ENCODE assay signal across 16 mouse cellular contexts in genomic region chr5:92634916-92635315, GRCm38 (mm10). TPM values are rescaled to one million over a fixed set of nuclear protein-coding genes. Genes with fewer than 3 reads are reported as not detected.
"Had no signal": no experiment of that assay in that cellular context is flagged by ENCODE, and none has a peak within 500 bp of the region (broad histone marks: within the 10 kb centered on the region; RNA-seq: fewer than 3 reads in every experiment).

No protein-coding gene starts in this region.

- H3K9me3 ChIP-seq: neural tube, embryonic 15.5 days; stomach, embryonic 15.5 days had no signal

- H3K4me2 ChIP-seq: neural tube, embryonic 15.5 days; stomach, embryonic 15.5 days had no signal

- H3K27ac ChIP-seq: neural tube, embryonic 15.5 days; stomach, embryonic 15.5 days; stomach, postnatal 0 days had no signal

- H3K4me3 ChIP-seq: neural tube, embryonic 15.5 days; stomach, embryonic 15.5 days had no signal

- H3K9ac ChIP-seq: neural tube, embryonic 15.5 days; stomach, embryonic 15.5 days had no signal

- H3K36me3 ChIP-seq: neural tube, embryonic 15.5 days; stomach, embryonic 15.5 days had no signal

- H3K4me1 ChIP-seq: neural tube, embryonic 15.5 days; stomach, embryonic 15.5 days had no signal

- DNase-seq: retina, postnatal 1 day; right cerebral cortex, adult 18-20 months; right cerebral cortex, postnatal 14 days; right cerebral cortex, postnatal 25 days; right cerebral cortex, postnatal 4 days; spleen, adult 18-20 months; thymus, adult 18-20 months; thymus, adult 2 months; thymus, postnatal 14 days; thymus, postnatal 25 days; thymus, postnatal 36 days; thymus, postnatal 4 days had no signal

- H3K27me3 ChIP-seq: neural tube, embryonic 15.5 days; stomach, embryonic 15.5 days had no signal

RNA-seq across cellular contexts. Expression of gene Shroom3, which starts 48.3 kb away (rescaled TPM):
- total RNA-seq: neutrophil, adult 5-6 weeks had no signal
